Mouse (Mus musculus) adrenal gland, adult 2 months (tissue): Measurements from ENCODE around the gene Asphd1. TPM values are rescaled to one million over a fixed set of nuclear protein-coding genes. Genes with fewer than 3 reads are reported as not detected.

Experiments
- DNase-seq: peaks from one replicate; pipeline ENCODE4 v3.0.0; 2021
- long read RNA-seq: library from polyadenylated mRNA; stranded (forward); transcript quantifications from one replicate; pipeline ENCODE4 v2.0.0, GENCODE M21; 2021
- polyA plus RNA-seq: library from polyadenylated mRNA; depleted of rRNA; stranded (reverse); fragments of >200 nt; gene quantifications from 2 replicates; pipeline ENCODE4 v1.2.3, GENCODE M21; 2012; rRNA removed
- total RNA-seq, 2 experiments: library from RNA; stranded (reverse); gene quantifications; 2 replicates each; pipeline ENCODE4 v1.2.3; 2021

The Asphd1 gene
- total RNA-seq, result 1 to 10 TPM in 1 of 2 experiments, under 1 TPM in 1; 0.66 to 2.2 TPM
- 2.0 and 2.5 TPM in 2 replicates for polyA plus RNA-seq
- long read RNA-seq, partial matches to known transcripts, result 0 of 1 reads
- long read RNA-seq, other reads (novel, unspliced or antisense), result 0 of 1 reads

DNA sequence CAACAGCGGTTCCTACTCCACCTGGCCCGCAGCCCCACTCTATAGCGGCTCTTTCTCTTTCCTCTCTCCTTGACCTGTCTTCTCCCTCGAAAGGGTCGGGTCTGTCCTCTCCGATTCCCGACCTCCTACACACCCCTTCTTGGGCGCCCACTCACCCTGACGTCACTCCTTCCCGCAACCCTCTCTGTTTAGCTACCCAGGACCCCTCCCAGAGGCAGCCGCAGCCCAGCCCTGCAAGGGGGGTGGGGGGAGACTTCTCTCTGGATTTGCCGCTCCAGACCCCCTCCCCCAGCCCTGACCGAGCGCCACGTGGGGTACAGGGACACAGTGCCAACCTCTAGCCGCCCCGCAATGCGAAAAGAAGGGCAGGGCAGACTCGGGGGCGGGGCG is at the start of gene Asphd1:
TSS of gene Asphd1 (minus strand) at position 180 of the 390 bp plus-strand sequence.
- no peak for DNase-seq

DNA sequence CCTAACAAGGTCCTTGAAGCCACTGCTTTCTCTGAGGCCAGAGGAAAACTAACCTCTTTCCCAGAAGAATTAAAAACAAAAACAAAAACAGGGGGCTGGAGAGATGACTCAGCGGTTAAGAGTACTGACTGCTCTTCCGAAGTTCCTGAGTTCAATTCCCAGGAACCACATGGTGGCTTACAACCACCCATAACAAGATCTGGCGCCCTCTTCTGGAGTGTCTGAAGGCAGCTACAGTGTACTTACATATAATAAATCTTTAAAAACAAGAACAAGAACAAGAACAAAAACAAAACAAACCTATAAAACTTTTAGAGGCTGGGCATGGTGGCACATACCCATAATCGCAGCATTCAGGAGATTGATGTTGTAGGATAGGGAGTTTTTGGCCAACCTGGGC is 47.1 kb upstream of the Asphd1 start:
- no peak for DNase-seq

DNA sequence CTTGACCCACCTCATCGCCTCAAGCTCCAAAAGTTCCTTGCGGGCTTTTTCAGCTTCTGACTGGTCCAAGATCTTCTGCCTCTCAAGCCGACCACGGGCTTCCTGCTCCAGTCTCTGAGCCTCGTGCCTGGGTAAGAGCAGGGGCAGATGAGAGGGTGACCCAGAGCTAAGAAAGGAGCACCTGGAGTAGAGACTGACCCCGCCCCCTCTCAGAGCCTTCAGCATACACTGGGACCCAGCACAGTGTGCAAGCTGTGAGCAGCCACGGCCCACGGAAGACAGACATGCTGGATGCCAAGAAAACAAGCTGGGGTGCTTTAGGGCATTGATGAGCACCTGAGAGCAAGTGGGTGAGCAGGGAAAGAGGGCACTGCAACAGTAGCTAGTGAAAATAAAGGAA is 39.4 kb upstream of the Asphd1 start:
- DNase-seq, result no peak

DNA sequence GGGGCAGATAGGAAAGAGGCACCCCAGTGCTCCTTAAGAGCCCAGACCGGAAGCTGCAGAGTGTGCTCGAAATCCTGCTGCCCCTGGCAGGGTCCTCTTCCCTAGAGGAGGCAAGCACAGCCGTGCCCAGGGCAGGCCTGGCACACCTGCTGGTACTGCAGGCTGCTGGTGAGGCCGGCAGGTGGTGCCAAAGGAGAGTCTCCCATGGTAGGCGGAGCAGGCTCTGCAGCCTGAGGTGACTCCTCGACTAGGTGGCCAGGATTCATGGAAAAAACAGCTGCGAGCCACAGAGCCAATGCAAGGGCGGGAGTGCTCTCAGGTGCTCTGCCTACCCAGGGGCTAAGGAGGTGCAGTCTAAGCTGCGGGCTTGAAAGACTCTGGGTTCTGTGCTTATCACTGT is 36.9 kb upstream of the Asphd1 start:
- DNase-seq, result peak; percentile 36

DNA sequence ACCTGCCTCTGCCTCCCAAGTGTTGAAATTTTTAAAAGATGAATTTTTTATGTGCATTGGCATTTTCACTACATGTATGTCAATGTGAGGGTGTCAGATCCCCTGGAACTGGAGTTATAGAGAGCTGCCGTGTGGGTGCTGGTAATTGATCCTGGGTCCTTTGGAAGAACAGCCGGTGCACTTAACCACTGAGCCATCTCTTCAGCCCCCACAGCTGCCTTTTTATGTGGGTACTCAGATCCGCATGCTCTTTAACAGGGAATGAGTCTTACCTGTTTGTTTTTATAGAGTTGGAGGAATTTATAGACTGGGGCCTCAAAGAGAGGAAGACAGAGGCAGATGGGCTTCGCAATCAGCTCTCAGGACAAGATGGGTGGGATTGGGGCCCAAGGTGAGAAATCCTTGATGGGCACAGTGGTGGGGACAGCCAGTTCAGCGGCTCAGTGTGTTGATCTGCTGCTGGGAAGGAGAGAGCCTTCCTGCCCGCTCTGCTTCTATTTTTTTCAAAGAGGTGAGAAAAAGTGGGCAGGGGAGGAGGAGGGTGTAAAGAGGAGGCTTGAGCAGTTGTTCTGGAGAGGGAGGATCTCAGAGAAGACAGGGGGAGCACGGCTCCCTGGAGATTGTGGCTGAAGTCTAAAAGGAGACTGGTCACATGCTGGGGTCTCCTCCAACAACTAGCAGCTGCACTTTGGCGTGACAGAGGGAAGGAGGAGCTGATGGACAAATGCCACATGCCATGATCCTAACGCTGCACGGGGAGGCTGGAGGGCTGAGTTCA is 35.5 kb upstream of the Asphd1 start:
- no peak for DNase-seq

DNA sequence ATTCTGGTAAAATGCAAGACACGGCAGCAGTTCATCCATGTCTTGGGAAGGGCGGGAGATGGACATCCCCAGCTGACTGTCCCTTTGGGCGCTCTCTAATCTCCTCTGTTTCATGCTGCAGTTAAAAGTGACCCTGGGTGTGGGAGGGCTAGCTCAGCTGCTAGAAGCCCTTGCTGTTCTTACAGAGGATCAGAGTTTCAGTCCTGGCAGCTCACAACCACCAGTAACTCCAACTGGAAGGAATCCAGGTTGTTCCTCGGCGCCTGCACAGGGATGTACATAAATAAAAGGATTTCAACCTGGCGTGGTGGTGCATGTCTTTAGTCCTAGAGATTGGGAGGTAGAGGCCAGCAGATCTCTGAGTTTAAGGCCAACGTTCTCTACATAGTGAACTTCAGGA is 33.7 kb upstream of the Asphd1 start:
- no peak for DNase-seq

DNA sequence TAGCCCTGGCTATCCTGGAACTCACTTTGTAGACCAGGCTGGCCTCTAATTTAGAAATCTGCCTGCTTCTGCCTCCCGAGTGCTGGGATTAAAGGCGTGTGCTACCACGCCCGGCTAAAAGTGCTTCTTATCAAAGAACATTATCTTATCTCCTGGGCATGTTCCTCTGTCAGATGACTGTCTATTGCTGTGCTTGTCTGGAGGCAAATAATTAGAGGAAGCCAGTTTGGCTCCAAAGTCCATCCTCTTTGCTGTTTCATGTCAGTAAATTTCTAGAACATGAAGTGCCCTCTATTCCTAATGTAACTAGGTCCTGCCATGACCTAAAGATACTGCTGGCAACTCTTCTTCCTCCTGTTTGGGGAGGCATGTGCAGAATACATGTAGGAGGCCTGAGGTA is 32.7 kb upstream of the Asphd1 start:
- no peak for DNase-seq

DNA sequence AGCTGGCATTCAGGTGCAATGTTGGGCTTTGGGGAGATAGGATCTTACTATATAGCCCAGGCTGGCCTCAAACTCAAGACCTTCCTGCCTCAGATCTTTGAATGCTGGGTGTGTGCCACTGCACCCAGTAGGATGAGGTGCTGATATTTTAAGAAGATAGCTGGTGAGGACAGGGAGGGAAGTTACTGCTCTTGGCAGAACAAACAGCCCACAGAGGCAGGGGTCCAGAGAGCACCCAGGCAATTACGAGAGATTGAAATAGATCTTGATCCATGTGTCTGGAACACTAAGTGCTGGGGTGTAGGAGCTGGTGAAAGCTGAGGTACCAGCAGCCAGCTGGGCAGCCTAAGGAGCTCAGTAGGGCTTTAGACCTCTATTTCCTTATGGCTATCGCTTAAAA is 32.2 kb upstream of the Asphd1 start:
- no peak for DNase-seq

DNA sequence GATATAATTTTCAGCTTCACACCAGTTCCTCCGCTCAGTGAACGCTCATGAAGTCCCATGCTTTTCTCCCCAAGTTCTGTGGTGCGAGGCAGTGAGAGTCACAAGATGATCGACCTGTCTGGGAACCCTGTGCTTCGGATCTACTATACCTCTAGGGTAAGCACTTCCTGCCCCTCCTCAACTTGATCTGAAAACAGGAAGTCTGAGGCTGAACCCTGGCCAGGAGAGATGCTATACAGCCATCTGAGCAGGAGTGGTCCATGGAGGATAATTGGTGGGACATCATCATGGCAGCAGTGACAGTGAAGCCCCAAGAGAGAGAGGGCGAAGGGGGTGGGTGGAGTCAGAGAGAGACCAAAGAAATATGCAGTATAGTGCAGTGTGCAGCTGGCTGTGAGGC is 29.5 kb upstream of the Asphd1 start:
- DNase-seq, result no peak

DNA sequence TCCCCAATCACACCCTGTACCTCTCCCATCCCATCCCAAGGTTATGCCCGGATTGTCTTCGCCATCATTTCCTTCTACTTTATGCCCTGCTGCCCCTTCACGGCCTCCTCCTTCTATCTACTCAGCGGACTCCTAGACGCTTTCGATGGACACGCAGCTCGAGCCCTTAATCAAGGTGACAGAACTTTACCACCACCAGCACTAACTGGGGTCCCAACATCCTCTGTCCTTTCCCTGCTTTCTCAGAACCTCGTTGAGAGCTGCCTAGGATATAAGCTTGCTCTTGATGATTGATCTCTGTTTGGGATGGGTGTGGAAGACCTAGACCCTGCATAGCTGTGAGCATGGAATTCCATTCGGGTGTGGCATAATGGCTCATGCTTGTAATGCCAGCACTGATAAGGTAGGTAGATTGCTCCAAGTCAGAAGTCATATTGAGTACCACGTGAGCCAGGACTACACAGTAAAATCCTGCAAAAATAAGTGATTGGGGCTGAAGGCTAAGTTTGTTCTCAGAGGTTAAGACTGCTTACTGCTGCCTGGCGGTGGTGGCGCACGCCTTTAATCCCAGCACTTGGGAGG is 27.6 kb upstream of the Asphd1 start:
- DNase-seq, result peak; percentile 39

DNA sequence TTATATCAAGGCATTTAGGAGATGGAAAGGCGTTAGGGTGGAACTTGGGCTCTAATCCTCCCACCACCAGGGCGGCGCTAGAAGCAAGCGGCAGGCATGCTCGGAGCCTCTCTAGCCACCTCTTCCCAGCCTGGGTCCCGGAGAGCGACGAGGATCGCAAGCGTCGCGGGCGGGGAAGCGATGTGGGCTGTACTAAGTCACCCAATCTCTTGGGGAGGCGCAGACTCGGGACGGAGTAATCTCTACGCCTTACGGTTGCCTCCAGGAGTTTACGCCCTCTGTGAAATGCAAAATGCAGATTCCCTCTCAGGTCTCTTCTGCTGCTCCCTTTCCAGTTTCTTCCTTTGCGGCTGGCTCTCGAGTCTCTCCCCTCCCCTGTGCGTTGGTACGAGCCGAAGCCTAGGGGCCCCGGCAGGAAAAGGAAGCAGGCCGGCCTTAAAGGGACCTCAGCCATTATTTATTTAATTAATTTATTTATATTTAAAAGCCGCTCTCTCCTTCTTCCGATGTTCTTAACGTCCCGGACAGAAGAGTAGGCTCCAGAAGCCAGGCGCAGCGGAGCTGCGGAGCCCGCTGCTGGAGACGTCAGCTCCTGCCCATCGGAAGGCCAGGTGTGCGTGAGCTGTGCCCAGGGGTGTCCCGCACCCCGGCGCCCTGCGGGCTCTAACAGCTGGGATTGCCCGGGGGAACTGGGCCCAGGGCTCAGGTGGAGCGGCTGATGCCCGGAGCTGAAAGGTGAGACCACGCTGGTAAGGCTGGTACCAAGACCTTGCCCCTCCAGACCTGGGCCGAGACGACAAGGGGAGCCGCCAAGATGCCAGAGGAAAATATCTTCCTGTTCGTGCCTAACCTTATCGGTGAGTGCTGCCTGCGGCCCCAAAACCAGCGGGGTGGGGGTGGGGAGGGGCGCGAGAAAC is 26.8 kb upstream of the Asphd1 start, which contains the start of gene Cdiptos:
TSS of gene Cdiptos (minus strand) at position 149 of the 917 bp plus-strand sequence.
- DNase-seq, result peak; percentile 96

DNA sequence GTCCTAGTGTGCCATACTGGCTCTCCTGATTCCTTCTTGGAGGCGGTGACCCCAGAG is 26.3 kb upstream of the Asphd1 start, which contains the start of gene Cdipt:
TSS of gene Cdipt (plus strand) at position 22 of the 57 bp plus-strand sequence.
- DNase-seq, result no peak

DNA sequence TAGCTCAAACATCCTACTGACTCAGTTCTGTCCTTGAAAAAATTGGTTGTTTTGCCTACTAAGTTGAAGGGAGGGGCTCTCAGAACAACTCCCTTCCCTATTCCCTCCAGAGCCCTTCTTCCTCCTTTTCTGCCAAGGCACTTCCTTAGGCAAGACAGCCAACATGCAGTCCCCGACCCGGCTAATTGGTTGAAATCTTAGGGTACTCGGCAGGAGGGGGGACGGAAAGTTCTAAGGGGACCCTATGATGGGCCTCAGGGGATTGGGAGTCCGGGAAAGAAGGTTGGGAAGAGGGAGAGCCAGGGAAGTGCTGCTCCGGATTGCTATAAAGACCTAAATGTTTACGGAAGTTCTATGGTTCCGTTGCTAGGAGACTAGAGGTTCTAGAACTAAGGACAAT is 26.1 kb upstream of the Asphd1 start:
- DNase-seq, result no peak

DNA sequence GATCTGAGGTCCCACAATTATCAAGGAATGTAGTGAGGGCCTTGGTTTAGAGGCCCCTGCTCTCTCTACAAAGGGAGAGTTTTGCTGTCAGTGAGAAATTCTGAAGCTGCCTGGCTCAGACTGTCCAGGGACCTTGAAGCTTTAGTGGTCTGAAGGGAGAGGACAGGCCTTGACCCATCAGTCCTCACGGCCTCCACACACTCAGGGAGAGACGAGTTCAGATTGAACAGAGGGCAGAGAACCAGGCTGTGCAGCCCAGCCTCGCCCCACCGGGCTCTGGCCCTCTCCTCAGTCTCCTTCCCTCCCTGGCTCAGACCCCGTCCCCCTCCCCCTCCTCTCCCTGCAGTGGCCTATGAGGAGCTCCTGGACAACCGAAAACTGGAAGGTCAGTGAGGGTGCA is 18.0 kb upstream of the Asphd1 start:
- DNase-seq, result peak; percentile 79

DNA sequence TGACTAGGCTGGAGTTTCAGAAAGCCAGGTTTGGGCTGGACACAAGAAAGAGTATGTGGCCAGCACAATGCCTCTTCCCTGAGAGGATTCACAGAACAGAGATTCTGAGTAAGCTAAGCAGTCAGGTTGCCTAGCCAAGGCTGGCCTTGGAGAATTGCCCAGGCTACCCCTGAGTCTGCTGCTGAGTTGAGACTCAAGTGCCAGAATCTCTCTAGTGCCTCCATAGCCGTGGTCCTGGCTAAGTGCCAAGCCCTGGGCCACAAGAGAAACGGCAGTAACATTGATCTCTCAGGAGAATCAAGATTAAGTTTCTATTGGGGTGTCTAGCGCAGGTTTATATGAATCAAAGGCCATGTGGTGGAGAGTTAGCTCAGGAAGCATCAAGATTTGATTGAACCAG is 16.2 kb upstream of the Asphd1 start:
- no peak for DNase-seq

DNA sequence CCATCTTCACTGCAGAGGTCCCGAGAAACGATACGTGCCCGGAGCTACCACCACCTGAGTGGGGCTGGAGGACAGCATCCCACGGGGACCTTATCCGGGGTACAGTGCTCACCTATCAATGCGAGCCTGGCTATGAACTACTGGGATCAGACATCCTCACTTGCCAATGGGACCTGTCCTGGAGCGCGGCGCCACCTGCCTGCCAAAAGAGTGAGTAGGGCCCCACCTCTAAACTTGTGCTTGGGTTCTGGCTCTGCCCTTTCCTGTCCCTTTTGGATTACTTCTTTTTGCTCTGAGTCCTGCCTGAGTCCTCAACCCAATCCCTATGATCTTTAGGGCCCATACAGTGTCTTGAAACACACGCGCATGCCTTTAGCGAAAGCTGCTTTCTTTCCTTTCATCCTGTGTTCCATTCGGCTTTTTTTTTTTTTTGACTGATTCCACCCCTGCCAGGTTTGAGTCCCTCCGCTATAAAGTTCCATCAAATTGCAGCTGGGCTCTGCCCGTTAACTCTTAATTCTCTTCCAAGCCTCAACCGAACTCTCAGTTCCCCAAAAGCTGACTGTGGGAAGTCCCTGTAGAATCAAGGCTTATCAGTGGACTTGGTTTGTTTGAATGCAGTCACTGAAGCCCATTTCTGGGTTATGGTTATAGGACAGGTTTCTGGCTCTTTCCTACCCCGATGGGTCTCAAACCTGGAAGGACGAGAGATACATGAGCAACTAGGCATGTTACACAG is 14.3 kb upstream of the Asphd1 start:
- DNase-seq, result peak; percentile 52

DNA sequence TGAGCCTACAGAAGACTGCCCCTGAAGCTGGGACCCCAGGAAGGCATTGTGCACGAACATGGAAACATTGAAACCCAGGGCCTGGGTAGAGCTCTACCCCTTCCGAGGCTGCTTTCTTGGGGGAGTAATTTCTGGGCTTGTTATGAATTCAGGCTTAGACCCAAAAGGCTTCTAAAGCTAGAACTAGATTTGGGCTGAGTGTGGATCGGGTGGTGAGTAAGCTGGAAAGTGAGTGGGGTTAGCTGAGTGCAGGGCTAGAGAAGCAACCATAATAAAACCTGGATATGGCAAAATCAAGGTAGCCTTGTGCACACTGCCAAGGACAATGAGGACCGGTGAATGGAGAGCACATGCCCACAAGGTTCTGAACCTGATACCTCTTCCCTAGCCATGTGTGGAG is 12.6 kb upstream of the Asphd1 start:
- no peak for DNase-seq

DNA sequence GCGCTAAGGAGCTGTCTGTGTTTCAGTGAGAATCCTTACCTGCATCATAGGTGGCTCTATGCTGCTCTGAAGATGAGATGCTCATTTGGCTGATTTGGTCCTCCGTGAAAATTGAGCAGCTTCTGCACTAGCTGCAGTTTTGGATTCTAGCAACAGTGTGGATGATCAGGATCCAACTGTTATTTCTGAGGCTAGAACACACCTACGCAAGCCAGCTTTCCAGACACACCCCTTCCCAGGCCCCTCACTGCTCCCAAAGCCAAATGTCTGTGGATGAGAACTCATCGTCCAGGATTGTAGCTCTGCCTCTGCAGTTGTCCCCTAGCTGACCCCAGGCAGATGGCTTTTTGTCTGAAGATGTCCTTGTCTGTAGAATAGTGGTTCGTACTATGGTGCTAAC is 11.7 kb upstream of the Asphd1 start:
- DNase-seq, result no peak

DNA sequence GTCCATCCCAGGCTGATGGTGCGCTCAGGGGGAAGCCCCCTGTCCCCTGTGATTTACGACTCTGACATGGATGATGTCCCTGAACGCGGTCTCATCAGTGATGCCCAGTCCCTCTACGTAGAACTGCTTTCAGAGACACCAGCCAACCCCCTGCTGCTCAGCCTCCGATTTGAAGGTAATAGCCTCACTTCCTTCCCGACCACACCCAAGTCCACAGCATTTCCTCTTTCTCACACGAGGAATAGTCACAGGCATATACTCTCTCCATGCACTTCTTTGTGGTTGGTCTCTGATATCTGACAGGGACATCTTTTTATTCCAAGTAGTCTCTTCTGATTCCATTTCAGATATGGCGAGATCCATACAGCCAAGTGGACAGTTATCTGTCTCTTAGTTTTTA is 10.4 kb upstream of the Asphd1 start:
- DNase-seq, result no peak

DNA sequence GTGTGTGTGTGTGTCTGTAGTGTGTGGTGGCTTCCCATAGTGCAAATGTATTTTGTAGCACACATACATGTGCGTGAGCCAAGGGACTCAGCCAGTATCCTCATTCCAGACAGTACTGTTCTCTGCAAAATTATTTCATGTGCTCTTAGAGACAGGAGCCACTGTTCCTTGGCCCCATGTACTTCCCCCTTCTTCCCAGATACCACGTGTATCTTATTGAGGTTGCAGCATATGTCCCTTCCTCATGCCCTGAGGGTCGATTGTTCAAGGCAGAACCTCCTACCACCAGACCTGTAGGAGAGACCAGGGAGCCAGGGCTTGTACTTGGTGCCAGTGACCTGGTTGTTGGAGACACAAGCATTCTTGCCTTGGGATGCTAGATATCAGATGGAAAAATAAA is 5.7 kb upstream of the Asphd1 start:
- no peak for DNase-seq

DNA sequence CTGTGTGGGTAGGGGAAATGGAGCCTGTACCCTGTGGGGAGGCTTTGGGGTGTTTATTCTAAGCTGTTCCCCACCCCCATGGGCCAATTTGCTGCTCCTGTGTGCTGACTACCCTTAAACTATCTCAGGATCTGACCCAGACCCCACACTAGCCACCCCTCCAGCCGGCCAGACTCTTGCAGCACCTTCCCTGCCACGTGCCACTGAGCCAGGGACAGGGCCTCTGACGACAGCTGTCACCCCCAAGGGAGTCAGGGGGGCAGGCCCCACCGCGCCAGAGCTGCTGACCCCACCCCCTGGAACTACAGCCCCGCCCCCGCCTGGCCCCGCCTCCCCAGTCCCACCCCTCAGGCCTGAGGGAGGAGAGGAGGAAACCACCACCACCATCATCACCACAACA is 3.3 kb upstream of the Asphd1 start:
- no peak for DNase-seq

DNA sequence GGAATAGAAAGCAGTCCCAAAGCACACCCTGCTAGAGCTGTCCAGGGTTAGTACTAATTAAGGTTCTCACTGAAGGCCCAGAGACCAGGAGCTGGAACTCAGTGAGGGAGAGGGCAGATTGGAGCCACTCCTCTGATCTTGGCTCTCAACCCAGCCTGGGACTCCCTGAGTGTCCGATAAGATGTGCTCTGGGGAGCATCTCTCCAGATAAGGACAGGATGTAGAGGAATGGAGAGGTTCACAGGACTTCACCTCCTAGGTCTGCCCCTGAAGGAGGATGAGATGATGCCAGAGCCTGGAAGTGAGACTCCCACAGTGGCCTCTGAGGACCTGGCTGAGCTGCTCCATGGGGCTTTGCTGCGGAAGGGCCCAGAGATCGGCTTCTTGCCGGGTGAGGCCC is 2.4 kb upstream of the Asphd1 start:
- no peak for DNase-seq
